Mouse (Mus musculus) embryonic fibroblast, embryonic 13.5 days (primary cell): ENCODE data around the gene Fat3.

ENCODE experiments used
- CTCF ChIP-seq: IDR thresholded peaks from 2 replicates; pipeline ENCODE4 v1.5.1; 2011; ENCODE audit warnings: mild to moderate bottlenecking, control low read depth, low read length, moderate library complexity, borderline replicate concordance; ENCODE audit not compliant: insufficient read depth
- POLR2A ChIP-seq: IDR thresholded peaks from 2 replicates; pipeline ENCODE4 v1.6.1; 2011; ENCODE audit warnings: low read depth, mild to moderate bottlenecking, control low read depth, low read length, moderate library complexity

DNA sequence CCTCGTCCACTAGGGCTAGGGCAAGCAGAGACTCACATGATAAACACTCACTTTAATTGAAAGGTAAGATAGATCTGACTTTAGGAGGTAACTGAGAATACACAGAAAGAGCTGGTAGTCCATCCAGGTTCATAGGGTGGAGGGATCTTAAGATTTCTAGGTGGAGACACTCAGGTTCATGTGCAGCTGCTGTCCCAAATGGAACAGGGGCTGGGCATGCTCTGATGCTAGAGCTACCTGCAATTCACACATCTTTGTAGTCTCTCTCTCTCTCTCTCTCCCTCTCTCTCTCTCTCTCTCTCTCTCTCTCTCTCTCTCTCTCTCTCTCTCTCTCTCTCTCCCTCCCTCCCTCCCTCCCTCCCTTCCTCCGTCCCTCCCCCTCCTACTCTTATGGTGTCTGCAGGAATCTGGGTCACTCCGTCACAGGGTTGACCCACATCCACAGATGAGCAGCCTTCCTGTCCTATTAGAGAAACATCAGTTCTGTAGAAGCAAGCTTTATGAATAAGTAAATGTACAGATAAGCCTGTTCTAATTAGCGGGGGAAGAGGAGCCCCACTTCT, 148.5 kb downstream of the Fat3 start:
- TF ChIP-seq POLR2A (no peak), CTCF (no peak)
